Mouse (Mus musculus) ES-E14 (cell line): ENCODE measurements around the gene Yae1d1. TPM values are rescaled to one million over a fixed set of nuclear protein-coding genes. Genes with fewer than 3 reads are reported as not detected.

ENCODE experiments used
- DNase-seq: peaks from one replicate; pipeline ENCODE4 v3.0.0-alpha.2; 2013; ENCODE audit warnings: low read depth, low spot score
- H3K27ac ChIP-seq: 2 replicates; pipeline ENCODE4 v1.5.1; 2012; ENCODE audit warnings: low read depth, mild to moderate bottlenecking, low read length, moderate library complexity, mixed read lengths; ENCODE audit not compliant: poor library complexity, insufficient read depth, severe bottlenecking
- H3K36me3 ChIP-seq: 2 replicates; pipeline ENCODE4 v1.6.1; 2012; ENCODE audit warnings: mild to moderate bottlenecking, low read length, moderate library complexity, mixed read lengths; ENCODE audit not compliant: control insufficient read depth, poor library complexity, insufficient read depth, severe bottlenecking
- H3K4me1 ChIP-seq, 2 experiments: fragments of 150-350 bp in 1 of 2; sonication (generic) in 1 of 2; 2 replicates each; pipeline ENCODE4 v1.6.1; 2012; ENCODE audit warnings: low read length in 2 of 2, mild to moderate bottlenecking in 1 of 2, mixed read lengths in 1 of 2; ENCODE audit not compliant: control insufficient read depth in 2 of 2, insufficient read depth in 2 of 2, poor library complexity in 1 of 2
- H3K4me3 ChIP-seq, 2 experiments: fragments of 150-350 bp in 1 of 2; sonication (generic) in 1 of 2; 2 replicates each; pipeline ENCODE4 v1.5.1; 2012; ENCODE audit warnings: low read length in 2 of 2, low read depth in 1 of 2, mild to moderate bottlenecking in 1 of 2, mixed read lengths in 1 of 2; ENCODE audit not compliant: insufficient read depth in 1 of 2, poor library complexity in 1 of 2, severe bottlenecking in 1 of 2
- H3K9ac ChIP-seq: 2 replicates; pipeline ENCODE4 v1.6.1; 2012; ENCODE audit warnings: low read depth, mild to moderate bottlenecking, low read length, mixed read lengths; ENCODE audit not compliant: poor library complexity, insufficient read depth, severe bottlenecking
- H3K9me3 ChIP-seq: fragments of 150-350 bp; sonication (generic); 2 replicates; pipeline ENCODE4 v1.6.1; 2012; ENCODE audit warnings: low read depth, mild to moderate bottlenecking, low read length; ENCODE audit not compliant: control insufficient read depth, insufficient read depth
- CHD2 ChIP-seq: IDR thresholded peaks from 2 replicates; pipeline ENCODE4 v1.6.1; 2014; ENCODE audit warnings: mild to moderate bottlenecking, low read depth, low read length, inconsistent platforms
- HCFC1 ChIP-seq: IDR thresholded peaks from 2 replicates; pipeline ENCODE4 v1.6.1; 2012; ENCODE audit warnings: low read length, inconsistent platforms, borderline replicate concordance; ENCODE audit not compliant: insufficient read depth
- MAFK ChIP-seq: IDR thresholded peaks from 2 replicates; pipeline ENCODE4 v1.6.1; 2014; ENCODE audit warnings: mild to moderate bottlenecking, low read depth, low read length, inconsistent platforms; ENCODE audit not compliant: insufficient read depth
- ZC3H11A ChIP-seq: IDR thresholded peaks from 2 replicates; pipeline ENCODE4 v1.6.1; 2012; ENCODE audit warnings: low read depth, mild to moderate bottlenecking, inconsistent platforms, low read length, borderline replicate concordance
- ZNF384 ChIP-seq: IDR thresholded peaks from 2 replicates; pipeline ENCODE4 v1.6.1; 2012; ENCODE audit warnings: low read depth, low read length, inconsistent platforms
- in situ Hi-C, 2 experiments: fragments of 600-800 bp; cut with MboI; formaldehyde crosslinking; loops; one replicate each; pipeline ENCODE4 v1.15.1; 2025; ENCODE audit warnings: low sequenced_read_pairs in 2 of 2, inconsistent platforms in 1 of 2; ENCODE audit not compliant: unreplicated experiment in 2 of 2
- total RNA-seq: library from RNA; depleted of rRNA; stranded (reverse); fragments of 300-350 nt; gene quantifications from 2 replicates; pipeline ENCODE4 v1.2.3, GENCODE M21; 2012; rRNA removed

Gene Yae1d1
- total RNA-seq, 1 experiment, result 37.1 TPM

DNA sequence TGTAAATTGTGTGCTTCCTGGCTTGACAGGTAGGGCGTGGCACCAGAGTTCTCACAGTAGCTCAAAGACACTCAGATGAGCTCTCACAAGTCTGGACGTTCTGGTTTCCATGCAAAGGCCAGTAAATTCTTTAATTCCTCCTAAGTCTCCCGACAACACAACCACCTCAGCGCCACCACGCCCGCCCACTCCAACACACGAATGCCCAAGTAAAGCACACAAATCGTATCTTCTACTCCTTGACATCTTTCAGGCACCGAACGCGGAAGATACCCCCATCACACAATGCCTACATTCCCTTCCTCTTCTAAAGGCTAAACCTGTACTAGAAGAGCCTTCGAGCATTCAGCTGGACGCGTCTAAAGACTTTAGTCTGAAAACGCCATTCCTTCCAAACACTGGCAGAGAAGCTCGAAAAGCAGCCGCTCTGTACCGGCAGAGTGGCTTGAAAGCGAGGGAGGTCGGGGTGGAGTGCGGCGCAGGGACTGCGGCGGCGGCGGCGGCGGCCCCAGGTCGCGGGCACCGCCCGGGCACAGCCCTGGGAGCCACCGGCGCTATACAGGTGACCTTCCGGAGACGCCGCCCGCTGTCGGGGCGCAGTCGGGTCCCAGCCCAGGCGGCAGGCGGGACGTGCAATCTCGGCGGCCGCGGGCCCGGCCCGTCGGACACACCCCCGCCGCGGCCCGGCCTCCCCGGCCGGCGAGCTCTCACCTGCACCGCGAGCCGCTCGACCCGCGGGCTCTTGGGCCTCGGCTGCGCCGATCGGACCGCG lies 49.7 kb downstream of the Yae1d1 start:
- no peak for TF ChIP-seq MAFK
- TF ChIP-seq HCFC1, result no peak
- peak overlapping the region; percentile 88 to 97 for H3K4me3 ChIP-seq
- no peak overlapping the region; the same call in 1 of the 2 replicates for H3K27ac ChIP-seq
- peak; percentile 22 for DNase-seq
- H3K4me1 ChIP-seq, result peaks cover 0 to 2% of the 10 kb centered on the region in 2 experiments; a peak in 1 of 4 replicates
- H3K36me3 ChIP-seq, result no peaks in the 10 kb centered on the region
- in situ Hi-C loops, result no loop called here
- no peaks in the 10 kb centered on the region for H3K9me3 ChIP-seq
- H3K9ac ChIP-seq, result peak overlapping the region; percentile 92

DNA sequence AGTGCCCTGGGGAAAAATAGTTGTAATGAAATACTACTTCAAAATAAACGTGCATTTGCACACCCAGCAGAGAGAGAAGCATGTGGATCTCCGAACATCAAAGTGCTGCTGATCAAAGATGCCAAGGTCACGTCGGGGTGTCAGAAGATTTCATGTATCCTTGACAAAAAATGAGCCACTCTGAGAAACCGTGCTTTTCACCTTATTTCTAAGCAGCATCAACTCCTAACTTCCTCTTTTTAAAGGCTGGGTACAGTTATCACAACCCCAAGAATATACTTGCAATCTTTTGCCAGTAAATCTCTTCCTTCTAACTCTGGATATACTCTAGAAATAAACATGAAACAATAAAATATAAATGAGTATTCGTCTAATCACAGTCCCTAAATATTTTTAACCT lies 50.8 kb downstream of the Yae1d1 start:
- Histone ChIP-seq H3K9me3 (no peaks in the 10 kb centered on the region), H3K4me1 (peaks cover 0 to 2% of the 10 kb centered on the region in 2 experiments; a peak in 1 of 4 replicates), H3K4me3 (no peak overlapping the region), H3K36me3 (no peaks in the 10 kb centered on the region), H3K27ac (no peak overlapping the region), H3K9ac (no peak overlapping the region)
- TF ChIP-seq MAFK (no peak), ZNF384 (no peak), ZC3H11A (no peak), CHD2 (no peak), HCFC1 (no peak)
- in situ Hi-C loops, result no loop called here
- no peak for DNase-seq

Other genes starting within 250 kb of the Yae1d1 start
- 41.9 and 50.7 TPM in 2 replicates for gene Cdk13, start 188.3 kb downstream of the Yae1d1 start, total RNA-seq
- 56.4 and 69.1 TPM in 2 replicates for gene Rala, start 49.1 kb downstream of the Yae1d1 start, total RNA-seq